ENCODE assay signal across 8 mouse cellular contexts in genomic region chr13:12844701-12845100, GRCm38 (mm10). TPM values are rescaled to one million over a fixed set of nuclear protein-coding genes. Genes with fewer than 3 reads are reported as not detected.
"Had no signal": no experiment of that assay in that cellular context is flagged by ENCODE, and none has a peak within 500 bp of the region (broad histone marks: within the 10 kb centered on the region; RNA-seq: fewer than 3 reads in every experiment).

No protein-coding gene starts in this region.

RNA-seq across cellular contexts. Expression of gene Prl2c3, which starts 44.8 kb away (rescaled TPM):
- polyA plus RNA-seq: limb, embryonic 10.5 days; liver, embryonic 11.5 days; liver, embryonic 15.5 days; lung, adult 2 months; lung, postnatal 0 days; midbrain, embryonic 16.5 days; neural tube, embryonic 13.5 days; spleen, adult 2 months had no signal
